Mouse (Mus musculus) spleen, postnatal 14 days (tissue): ENCODE data around the gene Lrrc55.

Source experiments
- DNase-seq, 2 experiments: peaks; one replicate each; pipeline ENCODE4 v3.0.0; 2021 to 2022; ENCODE audit warnings: low spot score in 2 of 2

Gene Lrrc55

GRCm38 (mm10) chr2:85172071-85172762 is 24.8 kb downstream of the Lrrc55 start:
- DNase-seq = no peak

GRCm38 (mm10) chr2:85168327-85168726 is 28.7 kb downstream of the Lrrc55 start:
- DNase-seq = no peak

- DNase-seq = no peak
Observed at GRCm38 (mm10) chr2:85167624-85168023, 29.4 kb downstream of the Lrrc55 start.

- DNase-seq = no peak
Observed at GRCm38 (mm10) chr2:85163311-85164047, 33.5 kb downstream of the Lrrc55 start.

GRCm38 (mm10) chr2:85161638-85162093 is 35.3 kb downstream of the Lrrc55 start:
- DNase-seq = no peak

GRCm38 (mm10) chr2:85160901-85161637 is 35.9 kb downstream of the Lrrc55 start:
- DNase-seq = no peak

- no peak for DNase-seq
Observed at GRCm38 (mm10) chr2:85157382-85157781, 39.6 kb downstream of the Lrrc55 start.

- no peak for DNase-seq
Observed at GRCm38 (mm10) chr2:85156136-85156535, 40.9 kb downstream of the Lrrc55 start.

GRCm38 (mm10) chr2:85155334-85155733 is 41.7 kb downstream of the Lrrc55 start:
- DNase-seq = no peak

GRCm38 (mm10) chr2:85151233-85151632 is 45.8 kb downstream of the Lrrc55 start:
- DNase-seq = no peak

- no peak for DNase-seq
Observed at GRCm38 (mm10) chr2:85150373-85150772, 46.6 kb downstream of the Lrrc55 start.

- DNase-seq = no peak
Observed at GRCm38 (mm10) chr2:85147481-85147880, 49.5 kb downstream of the Lrrc55 start.

GRCm38 (mm10) chr2:85145346-85145745 is 51.7 kb downstream of the Lrrc55 start:
- no peak for DNase-seq

GRCm38 (mm10) chr2:85144908-85145307 is 52.1 kb downstream of the Lrrc55 start:
- DNase-seq = no peak

- DNase-seq = no peak
Observed at GRCm38 (mm10) chr2:85140833-85141232, 56.2 kb downstream of the Lrrc55 start.

- no peak for DNase-seq
Observed at GRCm38 (mm10) chr2:85139846-85140245, 57.2 kb downstream of the Lrrc55 start.

GRCm38 (mm10) chr2:85139393-85139792 is 57.6 kb downstream of the Lrrc55 start:
- DNase-seq = no peak

- no peak for DNase-seq
Observed at GRCm38 (mm10) chr2:85138143-85138542, 58.9 kb downstream of the Lrrc55 start.

GRCm38 (mm10) chr2:85137601-85138140 is 59.3 kb downstream of the Lrrc55 start:
- no peak for DNase-seq

GRCm38 (mm10) chr2:85136831-85137520 is 60.0 kb downstream of the Lrrc55 start:
- no peak for DNase-seq

- no peak for DNase-seq
Observed at GRCm38 (mm10) chr2:85136089-85136488, 60.9 kb downstream of the Lrrc55 start, which contains the start of gene Aplnr. Aplnr (plus strand) TSS chr2:85136225.
